ENCODE assay signal across 14 mouse cellular contexts in the genomic region with DNA sequence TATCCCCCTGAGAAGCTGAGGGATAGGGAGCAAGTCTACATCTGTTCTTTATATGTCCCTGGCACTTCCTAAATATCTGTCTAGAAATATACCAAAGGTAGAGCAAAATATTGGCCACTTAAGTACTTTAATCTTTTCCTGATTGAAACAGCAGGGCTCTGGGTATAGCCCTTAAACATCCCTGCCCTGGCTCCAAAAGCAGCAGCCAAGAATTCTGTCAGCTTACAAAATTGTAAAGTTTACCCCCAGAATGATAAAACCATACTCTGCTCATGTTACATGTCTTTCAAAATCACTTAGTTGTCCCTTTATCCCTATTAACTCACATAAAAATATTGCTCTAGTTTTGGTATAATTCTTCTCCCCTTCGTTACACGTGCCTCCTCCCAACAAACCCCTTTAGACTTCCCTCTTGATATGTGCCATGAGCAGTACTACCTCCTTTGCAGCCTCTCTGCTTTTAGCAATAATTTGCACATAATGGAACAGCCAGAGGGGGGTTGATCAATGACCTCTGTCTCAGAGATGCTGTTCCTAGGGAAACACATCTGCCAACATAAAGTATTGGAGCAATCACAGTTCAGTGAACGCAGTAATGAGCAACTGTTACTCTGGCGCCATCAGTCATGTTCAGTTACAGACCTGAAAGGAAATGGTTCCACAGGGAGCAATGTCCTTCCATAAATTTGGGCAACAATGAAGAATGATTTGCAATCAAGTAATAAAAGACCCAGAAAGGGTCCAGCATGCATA.
DNase-seq lines count a peak whose midpoint lies in the region; ATAC-seq and TF ChIP-seq lines count a peak whose summit lies in the region.
"Had no signal": no experiment of that assay in that cellular context is flagged by ENCODE, and none has a peak within 500 bp of the region (broad histone marks: within the 10 kb centered on the region; RNA-seq: fewer than 3 reads in every experiment).

No protein-coding gene starts in this region.

- peak; percentile 40; the same call in 1 of the 2 replicates for ATAC-seq in forebrain, embryonic 14.5 days
- peak; percentile 96 for ATAC-seq in hindbrain, embryonic 15.5 days (ENCODE audit: low FRiP score, low read depth)
- ATAC-seq in midbrain, postnatal 0 days (ENCODE audit: low FRiP score) = 0 out of 2 replicates have a peak, but pooled peaks have one; percentile 7
- ATAC-seq: intestine, postnatal 0 days had no signal

- H3K9me3 ChIP-seq in forebrain, embryonic 14.5 days (replicated peaks; ENCODE audit: control insufficient read depth, low read length) = no peaks in the 10 kb centered on the region
- H3K9me3 ChIP-seq in forebrain, embryonic 10.5 days = no peaks in the 10 kb centered on the region
- H3K9me3 ChIP-seq in hindbrain, embryonic 15.5 days = no peaks in the 10 kb centered on the region
- H3K9me3 ChIP-seq in midbrain, postnatal 0 days (ENCODE audit: low read length) = no peaks in the 10 kb centered on the region
- H3K9me3 ChIP-seq: stomach, embryonic 15.5 days had no signal

- H3K4me1 ChIP-seq in forebrain, embryonic 14.5 days (ENCODE audit: control insufficient read depth, insufficient read depth, low read length) = 0 out of 2 replicates have a peak, but pooled peaks cover 3% of the 10 kb centered on the region
- H3K4me1 ChIP-seq in forebrain, embryonic 10.5 days = 0 out of 2 replicates have a peak, but pooled peaks cover 6% of the 10 kb centered on the region
- peaks cover 15% of the 10 kb centered on the region for H3K4me1 ChIP-seq in hindbrain, embryonic 15.5 days (replicated peaks)
- H3K4me1 ChIP-seq in midbrain, postnatal 0 days (ENCODE audit: insufficient read depth, low read length) = no peaks in the 10 kb centered on the region
- H3K4me1 ChIP-seq: liver, embryonic 13.5 days; stomach, embryonic 15.5 days had no signal

- H3K27me3 ChIP-seq in forebrain, embryonic 14.5 days (replicated peaks; ENCODE audit: control insufficient read depth, insufficient read depth, low read length) = no peaks in the 10 kb centered on the region
- H3K27me3 ChIP-seq in forebrain, embryonic 10.5 days (ENCODE audit: poor library complexity, severe bottlenecking) = no peaks in the 10 kb centered on the region
- H3K27me3 ChIP-seq in hindbrain, embryonic 15.5 days = no peaks in the 10 kb centered on the region
- H3K27me3 ChIP-seq in midbrain, postnatal 0 days (ENCODE audit: insufficient read depth, low read length) = no peaks in the 10 kb centered on the region
- H3K27me3 ChIP-seq: liver, embryonic 13.5 days; stomach, embryonic 15.5 days had no signal

- H3K36me3 ChIP-seq in forebrain, embryonic 14.5 days (ENCODE audit: control insufficient read depth, insufficient read depth, low read length) = no peaks in the 10 kb centered on the region
- H3K36me3 ChIP-seq in forebrain, embryonic 10.5 days (replicated peaks) = no peaks in the 10 kb centered on the region
- H3K36me3 ChIP-seq in hindbrain, embryonic 15.5 days = no peaks in the 10 kb centered on the region
- H3K36me3 ChIP-seq in midbrain, postnatal 0 days (ENCODE audit: insufficient read depth, low read length) = no peaks in the 10 kb centered on the region
- H3K36me3 ChIP-seq: liver, embryonic 13.5 days; stomach, embryonic 15.5 days had no signal

- peak; percentile 20 for DNase-seq in forebrain, embryonic 14.5 days (ENCODE audit: low spot score)
- no peak for DNase-seq in forebrain, embryonic 10.5 days (ENCODE audit: extremely low spot score, low spot score)
- DNase-seq in embryo, embryonic 10.5 days (ENCODE audit: low spot score) = peak; percentile 71
- DNase-seq in midbrain, postnatal 0 days (ENCODE audit: low spot score) = peak; percentile 76
- no peak for DNase-seq in right cerebral cortex, postnatal 25 days
- no peak for DNase-seq in cerebellum, adult 8-10 months
- DNase-seq in frontal cortex, postnatal 25 days (ENCODE audit: low spot score in 2 of 2) = no peak
- DNase-seq: cerebellum, adult 9-11 months; liver, embryonic 13.5 days; right cerebral cortex, postnatal 14 days; thymus, postnatal 36 days had no signal

- no peak overlapping the region for H3K4me3 ChIP-seq in forebrain, embryonic 14.5 days (ENCODE audit: low read depth, low read length)
- no peak overlapping the region for H3K4me3 ChIP-seq in forebrain, embryonic 10.5 days
- H3K4me3 ChIP-seq in hindbrain, embryonic 15.5 days = no peak overlapping the region
- no peak overlapping the region for H3K4me3 ChIP-seq in midbrain, postnatal 0 days (ENCODE audit: low read depth, low read length)
- H3K4me3 ChIP-seq: liver, embryonic 13.5 days; stomach, embryonic 15.5 days had no signal

- 42% methylated on average over 4 of the region's 4 CpGs for WGBS in forebrain, embryonic 14.5 days
- WGBS in forebrain, embryonic 10.5 days = 79% methylated on average over 4 of the region's 4 CpGs
- 22% methylated on average over 4 of the region's 4 CpGs for WGBS in hindbrain, embryonic 15.5 days
- 56% methylated on average over 4 of the region's 4 CpGs for WGBS in midbrain, postnatal 0 days

- TF ChIP-seq CTCF in midbrain, postnatal 0 days (IDR thresholded peaks at IDR 0.05) = no peak

- no peak overlapping the region for H3K27ac ChIP-seq in forebrain, embryonic 14.5 days (ENCODE audit: low read depth, low read length)
- H3K27ac ChIP-seq in forebrain, embryonic 10.5 days = no peak overlapping the region
- peak overlapping the region; percentile 20; the same call in 1 of the 2 replicates for H3K27ac ChIP-seq in hindbrain, embryonic 15.5 days (replicated peaks)
- no peak overlapping the region for H3K27ac ChIP-seq in midbrain, postnatal 0 days (ENCODE audit: low read depth, low read length)
- H3K27ac ChIP-seq: liver, embryonic 13.5 days; stomach, embryonic 15.5 days had no signal

- H3K9ac ChIP-seq in forebrain, embryonic 14.5 days (ENCODE audit: low read length) = no peak overlapping the region
- no peak overlapping the region for H3K9ac ChIP-seq in hindbrain, embryonic 15.5 days
- no peak overlapping the region for H3K9ac ChIP-seq in midbrain, postnatal 0 days (replicated peaks; ENCODE audit: low read length, poor library complexity, severe bottlenecking)
- H3K9ac ChIP-seq: liver, embryonic 13.5 days; stomach, embryonic 15.5 days had no signal

- H3K4me2 ChIP-seq in forebrain, embryonic 14.5 days (ENCODE audit: low read length) = no peak overlapping the region
- no peak overlapping the region for H3K4me2 ChIP-seq in hindbrain, embryonic 15.5 days
- H3K4me2 ChIP-seq in midbrain, postnatal 0 days (ENCODE audit: low read depth, low read length, poor library complexity, severe bottlenecking) = no peak overlapping the region
- H3K4me2 ChIP-seq: liver, embryonic 13.5 days; stomach, embryonic 15.5 days had no signal

Comparison
In these comparisons a context has a peak if more than half of its experiments do, and no peak if none do; other contexts are left out.
1. DNase-seq: peak in forebrain, embryonic 14.5 days (single experiment), embryo, embryonic 10.5 days (single experiment) and midbrain, postnatal 0 days (single experiment); none in forebrain, embryonic 10.5 days (single experiment), right cerebral cortex, postnatal 25 days (single experiment), cerebellum, adult 8-10 months (single experiment) and frontal cortex, postnatal 25 days (0 of 2).
2. ATAC-seq: peak in every context shown above with its lines; median percentile 96 in hindbrain, embryonic 15.5 days; 40 in forebrain, embryonic 14.5 days; 7 in midbrain, postnatal 0 days.